In the genomic region with DNA sequence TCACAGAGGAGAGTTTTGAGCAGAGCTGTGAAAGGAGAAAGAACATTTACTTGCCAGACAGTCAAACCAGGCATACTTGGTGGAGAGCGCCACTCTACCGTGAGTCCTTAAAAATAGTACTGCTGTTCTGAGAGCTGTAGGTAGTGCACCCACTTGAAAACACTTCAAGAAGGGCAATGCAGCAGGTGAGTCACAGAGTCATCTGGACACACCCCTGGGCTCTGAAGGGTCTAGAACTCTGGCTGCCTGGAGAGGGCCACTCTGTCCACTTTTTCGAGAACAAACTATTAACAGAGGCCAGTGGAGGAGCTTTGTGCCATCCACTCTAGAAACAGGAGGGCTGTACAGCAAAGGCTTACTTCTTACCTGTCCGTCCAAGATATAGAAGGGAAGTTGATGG, we compare ENCODE assay signal across 20 mouse cellular contexts. TPM values are rescaled to one million over a fixed set of nuclear protein-coding genes. Genes with fewer than 3 reads are reported as not detected.
DNase-seq lines count a peak whose midpoint lies in the region; ATAC-seq lines count a peak whose summit lies in the region.
"Had no signal": no experiment of that assay in that cellular context is flagged by ENCODE, and none has a peak within 500 bp of the region (broad histone marks: within the 10 kb centered on the region; RNA-seq: fewer than 3 reads in every experiment).

No protein-coding gene starts in this region.

- peak; percentile 86 to 89 for DNase-seq in lung, adult 18-20 months
- DNase-seq in lung, postnatal 14 days, result peak; percentile 45
- no peak for DNase-seq in right cerebral cortex, postnatal 4 days
- DNase-seq in kidney, postnatal 25 days, result no peak
- DNase-seq: adrenal gland, postnatal 14 days; cerebellum, adult 18-20 months; cerebellum, adult 9-11 months; cerebellum, postnatal 36 days; gastrocnemius, postnatal 25 days had no signal

- H3K27me3 ChIP-seq in lung, embryonic 15.5 days, result no peaks in the 10 kb centered on the region
- H3K27me3 ChIP-seq in midbrain, embryonic 15.5 days (replicated peaks), result no peaks in the 10 kb centered on the region
- H3K27me3 ChIP-seq: CH12.LX; embryonic facial prominence, embryonic 15.5 days; heart, embryonic 12.5 days; Patski had no signal

- peak; percentile 67 for ATAC-seq in lung, embryonic 15.5 days (ENCODE audit: borderline replicate concordance, extremely low read depth, low FRiP score, low TSS enrichment)
- no peak for ATAC-seq in midbrain, embryonic 15.5 days (replicated peaks)
- ATAC-seq: activated CD4-positive, CD25-positive, alpha-beta regulatory T cell, adult 4 months; forebrain, embryonic 16.5 days; Patski had no signal

- no peaks in the 10 kb centered on the region for H3K9me3 ChIP-seq in lung, embryonic 15.5 days
- H3K9me3 ChIP-seq in midbrain, embryonic 15.5 days, result no peaks in the 10 kb centered on the region
- H3K9me3 ChIP-seq: embryonic facial prominence, embryonic 15.5 days; heart, embryonic 12.5 days; hindbrain, embryonic 10.5 days had no signal

- H3K4me2 ChIP-seq in lung, embryonic 15.5 days, result no peak overlapping the region
- no peak overlapping the region for H3K4me2 ChIP-seq in midbrain, embryonic 15.5 days
- H3K4me2 ChIP-seq: embryonic facial prominence, embryonic 15.5 days; heart, embryonic 12.5 days; hindbrain, embryonic 14.5 days had no signal

- WGBS in lung, embryonic 15.5 days, result 65% methylated on average over 4 of the region's 4 CpGs
- 93% methylated on average over 4 of the region's 4 CpGs for WGBS in midbrain, embryonic 15.5 days

- no peak overlapping the region for H3K9ac ChIP-seq in lung, embryonic 15.5 days
- no peak overlapping the region for H3K9ac ChIP-seq in midbrain, embryonic 15.5 days
- H3K9ac ChIP-seq: embryonic facial prominence, embryonic 15.5 days; heart, embryonic 12.5 days; hindbrain, embryonic 14.5 days had no signal

- H3K4me3 ChIP-seq in lung, embryonic 15.5 days, result no peak overlapping the region
- no peak overlapping the region for H3K4me3 ChIP-seq in midbrain, embryonic 15.5 days
- H3K4me3 ChIP-seq: embryonic facial prominence, embryonic 15.5 days; erythroblast, embryonic 14.5 days; heart, embryonic 12.5 days; hindbrain, embryonic 10.5 days had no signal

- H3K4me1 ChIP-seq in lung, embryonic 15.5 days, result peaks cover 4% of the 10 kb centered on the region; the same call in 1 of the 2 replicates
- H3K4me1 ChIP-seq in midbrain, embryonic 15.5 days, result no peaks in the 10 kb centered on the region
- H3K4me1 ChIP-seq: embryonic facial prominence, embryonic 15.5 days; hindbrain, embryonic 10.5 days had no signal

- peak overlapping the region; percentile 58; the same call in 1 of the 2 replicates for H3K27ac ChIP-seq in lung, embryonic 15.5 days
- no peak overlapping the region for H3K27ac ChIP-seq in midbrain, embryonic 15.5 days
- H3K27ac ChIP-seq: embryonic facial prominence, embryonic 15.5 days; hindbrain, embryonic 10.5 days; hindbrain, embryonic 14.5 days had no signal

- H3K36me3 ChIP-seq in lung, embryonic 15.5 days, result peaks cover 8% of the 10 kb centered on the region; the same call in 1 of the 2 replicates
- H3K36me3 ChIP-seq in midbrain, embryonic 15.5 days (replicated peaks), result no peaks in the 10 kb centered on the region

RNA-seq across cellular contexts. Expression of gene Icam2, which starts 38.6 kb away (rescaled TPM):
- polyA plus RNA-seq in lung, embryonic 15.5 days (2015; fragmentation: Nextera tagmentation; extraction: Ambion mirVana), result 93.5 and 99.2 TPM in 2 replicates
- 18.2 and 19.1 TPM in 2 replicates for polyA plus RNA-seq in midbrain, embryonic 15.5 days (2015; fragmentation: Nextera tagmentation; extraction: Ambion mirVana)
- polyA plus RNA-seq: Patski had no signal

Comparison
In these comparisons a context has a peak if more than half of its experiments do, and no peak if none do; other contexts are left out.
1. DNase-seq: peak in lung, adult 18-20 months (2 of 2) and lung, postnatal 14 days (single experiment); none in right cerebral cortex, postnatal 4 days (single experiment) and kidney, postnatal 25 days (0 of 2).